Mouse (Mus musculus): ENCODE measurements at regions not wholly inside any gene's neighbourhood (a gene's known extent, or its start where the extent isn't known, plus 50 kb on each side); places are given as distances from the start of the nearest gene placed in this dataset.

- no peak for DNase-seq (ENCODE audit: low read depth, low spot score)
Observed at GRCm38 (mm10) chr13:112120346-112120745, 167.9 kb upstream of the Ankrd55 start.

- no peak for DNase-seq (ENCODE audit: low read depth, low spot score)
Observed at GRCm38 (mm10) chr13:112121110-112121509, 167.1 kb upstream of the Ankrd55 start.

- DNase-seq (ENCODE audit: low read depth, low spot score): no peak
Observed at GRCm38 (mm10) chr13:112122842-112123373, 165.3 kb upstream of the Ankrd55 start.

GRCm38 (mm10) chr13:112125769-112126469 is 162.3 kb upstream of the Ankrd55 start:
- no peak for DNase-seq (ENCODE audit: low read depth, low spot score)

GRCm38 (mm10) chr13:112130220-112130619 is 158.0 kb upstream of the Ankrd55 start:
- no peak for DNase-seq (ENCODE audit: low read depth, low spot score)

- DNase-seq (ENCODE audit: low read depth, low spot score): no peak
Observed at GRCm38 (mm10) chr13:112130774-112131173, 157.5 kb upstream of the Ankrd55 start.

- no peak for DNase-seq (ENCODE audit: low read depth, low spot score)
Observed at GRCm38 (mm10) chr13:112131191-112131590, 157.1 kb upstream of the Ankrd55 start.

- no peak for DNase-seq (ENCODE audit: low read depth, low spot score)
Observed at GRCm38 (mm10) chr13:112133736-112134135, 154.5 kb upstream of the Ankrd55 start.

- DNase-seq (ENCODE audit: low read depth, low spot score): no peak
Observed at GRCm38 (mm10) chr13:112134701-112135100, 153.6 kb upstream of the Ankrd55 start.

- peak; percentile 37 for DNase-seq (ENCODE audit: low read depth, low spot score)
Observed at GRCm38 (mm10) chr13:112135777-112136176, 152.5 kb upstream of the Ankrd55 start.

- peak; percentile 37 for DNase-seq (ENCODE audit: low read depth, low spot score)
Observed at GRCm38 (mm10) chr13:112136850-112137249, 151.4 kb upstream of the Ankrd55 start.

- no peak for DNase-seq (ENCODE audit: low read depth, low spot score)
Observed at GRCm38 (mm10) chr13:112140871-112141270, 147.4 kb upstream of the Ankrd55 start.

GRCm38 (mm10) chr13:112144393-112145348 is 143.6 kb upstream of the Ankrd55 start:
- no peak for DNase-seq (ENCODE audit: low read depth, low spot score)

GRCm38 (mm10) chr13:112152614-112153550 is 135.4 kb upstream of the Ankrd55 start:
- DNase-seq (ENCODE audit: low read depth, low spot score): no peak

GRCm38 (mm10) chr13:112153681-112154127 is 134.5 kb upstream of the Ankrd55 start:
- DNase-seq (ENCODE audit: low read depth, low spot score): no peak

GRCm38 (mm10) chr13:112159430-112160172 is 128.7 kb upstream of the Ankrd55 start:
- no peak for DNase-seq (ENCODE audit: low read depth, low spot score)

GRCm38 (mm10) chr13:112160173-112160641 is 128.0 kb upstream of the Ankrd55 start:
- no peak for DNase-seq (ENCODE audit: low read depth, low spot score)

GRCm38 (mm10) chr13:112160726-112161125 is 127.5 kb upstream of the Ankrd55 start:
- DNase-seq (ENCODE audit: low read depth, low spot score): no peak

- DNase-seq (ENCODE audit: low read depth, low spot score): no peak
Observed at GRCm38 (mm10) chr13:112161886-112162285, 126.4 kb upstream of the Ankrd55 start.

- no peak for DNase-seq (ENCODE audit: low read depth, low spot score)
Observed at GRCm38 (mm10) chr13:112165921-112166320, 122.3 kb upstream of the Ankrd55 start.
